Mouse (Mus musculus): Measurements from ENCODE around the gene Gm4969.
A peak's percentile ranks its signal among the peaks of the same experiment; 100 is the strongest.
"Not testable (repeated sequence)": the region's sequence is repeated elsewhere in the genome, so short reads cannot be mapped to it uniquely, and the experiment has no call there.

The Gm4969 gene

GRCm38 (mm10) chr7:19071024-19071423 is 47.1 kb downstream of the Gm4969 start:
- not testable (repeated sequence) for DNase-seq (ENCODE audit: low read depth, low spot score)

- no peak for DNase-seq (ENCODE audit: low read depth, low spot score)
These were observed 48.7 kb downstream of the Gm4969 start for GRCm38 (mm10) chr7:19069500-19069899.

GRCm38 (mm10) chr7:19068707-19069106 is 49.5 kb downstream of the Gm4969 start:
- peak; percentile 20 for DNase-seq (ENCODE audit: low read depth, low spot score)

- DNase-seq (ENCODE audit: low read depth, low spot score), result no peak
These were observed 50.2 kb downstream of the Gm4969 start for GRCm38 (mm10) chr7:19067935-19068334.

GRCm38 (mm10) chr7:19067063-19067462 is 51.1 kb downstream of the Gm4969 start:
- DNase-seq (ENCODE audit: low read depth, low spot score), result no peak

GRCm38 (mm10) chr7:19065896-19066295 is 52.3 kb downstream of the Gm4969 start:
- DNase-seq (ENCODE audit: low read depth, low spot score), result no peak

- no peak for DNase-seq (ENCODE audit: low read depth, low spot score)
These were observed 60.8 kb downstream of the Gm4969 start for GRCm38 (mm10) chr7:19057405-19057804.

- no peak for DNase-seq (ENCODE audit: low read depth, low spot score)
These were observed 63.1 kb downstream of the Gm4969 start for GRCm38 (mm10) chr7:19055108-19055507.

GRCm38 (mm10) chr7:19054777-19055076 is 63.4 kb downstream of the Gm4969 start:
- DNase-seq (ENCODE audit: low read depth, low spot score), result no peak

GRCm38 (mm10) chr7:19054047-19054776 is 64.0 kb downstream of the Gm4969 start, which contains the start of gene Rsph6a:
TSS of gene Rsph6a (plus strand) at chr7:19054690.
- DNase-seq (ENCODE audit: low read depth, low spot score), result peak; percentile 22

GRCm38 (mm10) chr7:19053136-19053532 is 65.0 kb downstream of the Gm4969 start:
- DNase-seq (ENCODE audit: low read depth, low spot score), result no peak

- no peak for DNase-seq (ENCODE audit: low read depth, low spot score)
These were observed 65.6 kb downstream of the Gm4969 start for GRCm38 (mm10) chr7:19052345-19053135.

- no peak for DNase-seq (ENCODE audit: low read depth, low spot score)
These were observed 67.0 kb downstream of the Gm4969 start for GRCm38 (mm10) chr7:19051161-19051560.

GRCm38 (mm10) chr7:19050172-19050571 is 68.0 kb downstream of the Gm4969 start:
- DNase-seq (ENCODE audit: low read depth, low spot score), result no peak

- no peak for DNase-seq (ENCODE audit: low read depth, low spot score)
These were observed 68.9 kb downstream of the Gm4969 start for GRCm38 (mm10) chr7:19049252-19049651.
